Mouse (Mus musculus) brain, embryonic 14.5 days (tissue): Measurements from ENCODE around the gene BC004004. TPM values are rescaled to one million over a fixed set of nuclear protein-coding genes. Genes with fewer than 3 reads are reported as not detected.

Source experiments
- DNase-seq: peaks from one replicate; pipeline ENCODE4 v3.0.0-alpha.2; 2011; ENCODE audit warnings: low read depth
- CTCF ChIP-seq: fragments of 200-500 bp; IDR thresholded peaks from 2 replicates; pipeline ENCODE4 v1.5.1; 2012; ENCODE audit warnings: inconsistent platforms, mild to moderate bottlenecking, moderate library complexity, borderline replicate concordance; ENCODE audit not compliant: insufficient read depth, insufficient read length; ENCODE audit errors: extremely low read depth
- POLR2A ChIP-seq: fragments of 200-500 bp; IDR thresholded peaks from 2 replicates; pipeline ENCODE4 v1.6.1; 2012; ENCODE audit warnings: mild to moderate bottlenecking, inconsistent platforms, borderline replicate concordance; ENCODE audit not compliant: poor library complexity, insufficient read depth, insufficient read length, severe bottlenecking; ENCODE audit errors: extremely low read depth
- polyA plus RNA-seq: library from polyadenylated mRNA; depleted of rRNA; stranded (reverse); fragments of >200 nt; gene quantifications from 2 replicates; pipeline ENCODE4 v1.2.3, GENCODE M21; 2012; rRNA removed

BC004004 gene
- polyA plus RNA-seq, 1 experiment = 80.8 TPM

DNA sequence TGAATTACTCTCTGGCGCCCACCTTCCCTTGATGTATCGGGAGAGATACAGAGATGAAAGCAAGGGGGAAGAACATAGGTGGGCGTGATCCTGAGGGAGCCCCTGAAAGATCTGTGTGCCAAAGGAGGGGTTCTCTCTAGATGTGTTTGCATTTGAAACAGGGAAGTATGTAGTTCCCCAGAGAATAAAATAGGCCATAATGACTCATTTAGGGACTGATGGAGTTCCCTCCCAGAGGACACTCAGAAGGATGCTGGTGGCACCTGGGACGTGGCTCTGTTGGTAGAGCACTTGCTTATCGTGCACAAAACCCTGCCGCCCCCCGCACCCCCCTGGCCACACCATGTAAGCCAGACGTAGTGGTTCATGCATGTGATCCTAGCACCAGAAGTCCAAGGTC is 94.5 kb downstream of the BC004004 start:
- no peak for DNase-seq
- TF ChIP-seq POLR2A = no peak
- TF ChIP-seq CTCF = no peak

Other genes starting within 250 kb of the BC004004 start
- 330 and 391 TPM in 2 replicates for gene Srsf3, start 236.2 kb upstream of the BC004004 start, polyA plus RNA-seq
- 23.9 and 28.9 TPM in 2 replicates for gene Cdkn1a, start 177.8 kb upstream of the BC004004 start, polyA plus RNA-seq
- gene Rab44, start 154.6 kb upstream of the BC004004 start, polyA plus RNA-seq = 0.23 and 0.49 TPM in 2 replicates
- 29.4 and 37.8 TPM in 2 replicates for gene Cpne5, start 30.6 kb upstream of the BC004004 start, polyA plus RNA-seq
- 66.6 and 73.3 TPM in 2 replicates for gene Ppil1, start 4.6 kb upstream of the BC004004 start, polyA plus RNA-seq
- gene Pi16, start 48.9 kb downstream of the BC004004 start, polyA plus RNA-seq = 2.9 and 3.6 TPM in 2 replicates
- 698 and 767 TPM in 2 replicates for gene Mtch1, start 79.1 kb downstream of the BC004004 start, polyA plus RNA-seq
- gene Fgd2, start 92.1 kb downstream of the BC004004 start, polyA plus RNA-seq = 6.1 and 6.4 TPM in 2 replicates
- 11.4 and 15.6 TPM in 2 replicates for gene Pim1, start 222.0 kb downstream of the BC004004 start, polyA plus RNA-seq